Mouse (Mus musculus): ENCODE results near the gene Ccdc144b.

DNA sequence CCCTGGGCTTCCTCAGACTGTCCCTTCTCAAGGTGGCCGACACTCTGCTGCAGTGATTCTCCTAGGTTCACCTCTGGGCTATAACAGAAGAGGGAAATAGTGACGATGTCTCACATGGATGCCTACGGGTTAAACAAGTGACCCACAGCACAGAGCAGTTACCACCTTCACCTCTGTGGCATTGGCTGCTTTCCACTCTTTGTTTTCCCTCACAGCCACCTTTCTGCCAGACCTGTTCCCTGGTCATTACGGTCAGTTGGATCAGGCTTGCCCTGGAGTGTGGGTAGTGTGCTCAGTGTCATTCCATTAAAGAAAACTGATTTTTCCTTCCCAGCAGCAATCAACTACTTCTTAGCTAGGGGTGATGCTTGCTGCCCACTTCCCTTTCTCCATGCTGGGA lies 29.5 kb upstream of the Ccdc144b start:
- TF ChIP-seq ZC3H11A (IDR thresholded peaks at IDR 0.05; ENCODE audit: borderline replicate concordance, low read depth, low read length): no peak
- no peak for TF ChIP-seq ZNF384 (IDR thresholded peaks at IDR 0.05; ENCODE audit: low read depth, low read length)
- no peak for TF ChIP-seq CHD2 (IDR thresholded peaks at IDR 0.05; ENCODE audit: low read depth, low read length)
- TF ChIP-seq HCFC1 (IDR thresholded peaks at IDR 0.05; ENCODE audit: borderline replicate concordance, insufficient read depth, low read length): no peak
